Mouse (Mus musculus): ENCODE measurements around the gene Faxc. TPM values are rescaled to one million over a fixed set of nuclear protein-coding genes. Genes with fewer than 3 reads are reported as not detected.

The Faxc gene
- 0.75 TPM in 1 of 2 replicates, not detected in the other for polyA plus RNA-seq (2011; ENCODE audit: insufficient read depth, insufficient read length, low replicate concordance, missing spikeins)

- Histone ChIP-seq H3K4me3 (replicated peaks; ENCODE audit: control insufficient read depth, low read depth, low read length) (peak within 1 kb of the TSS; percentile 20), H3K27ac (ENCODE audit: control insufficient read depth, insufficient read depth, low read depth, low read length, poor library complexity) (no peak within 1 kb of the TSS), H3K4me1 (ENCODE audit: control insufficient read depth, insufficient read depth, low read length) (no peaks in the 10 kb centered on the region)
- no peak for TF ChIP-seq CTCF (IDR thresholded peaks at IDR 0.05; ENCODE audit: control insufficient read depth, insufficient read depth, low read length)
- no peak for TF ChIP-seq POLR2A (IDR thresholded peaks at IDR 0.05; ENCODE audit: borderline replicate concordance, control insufficient read depth, low read depth, low read length)
- WGBS, result 1% methylated on average over 81 of the region's 83 CpGs
These were observed at the start of gene Faxc for GRCm38 (mm10) chr4:21930971-21931771. Gene Faxc, plus strand, starts transcription at chr4:21931329.

- Histone ChIP-seq H3K27ac (ENCODE audit: control insufficient read depth, insufficient read depth, low read depth, low read length, poor library complexity) (no peak overlapping the region), H3K4me3 (replicated peaks; ENCODE audit: control insufficient read depth, low read depth, low read length) (no peak overlapping the region), H3K4me1 (ENCODE audit: control insufficient read depth, insufficient read depth, low read length) (no peaks in the 10 kb centered on the region; the same call in 1 of the 2 replicates)
- WGBS, result 82% methylated on average over 6 of the region's 6 CpGs
- TF ChIP-seq POLR2A (IDR thresholded peaks at IDR 0.05; ENCODE audit: borderline replicate concordance, control insufficient read depth, low read depth, low read length), result no peak
- TF ChIP-seq CTCF (IDR thresholded peaks at IDR 0.05; ENCODE audit: control insufficient read depth, insufficient read depth, low read length), result no peak
These were observed 48.3 kb upstream of the Faxc start for GRCm38 (mm10) chr4:21882806-21883205.

GRCm38 (mm10) chr4:21885831-21886230 is 45.3 kb upstream of the Faxc start:
- Histone ChIP-seq H3K4me1 (ENCODE audit: control insufficient read depth, insufficient read depth, low read length) (no peaks in the 10 kb centered on the region; the same call in 1 of the 2 replicates), H3K4me3 (replicated peaks; ENCODE audit: control insufficient read depth, low read depth, low read length) (no peak overlapping the region), H3K27ac (ENCODE audit: control insufficient read depth, insufficient read depth, low read depth, low read length, poor library complexity) (no peak overlapping the region)
- TF ChIP-seq CTCF (IDR thresholded peaks at IDR 0.05; ENCODE audit: control insufficient read depth, insufficient read depth, low read length), result no peak
- TF ChIP-seq POLR2A (IDR thresholded peaks at IDR 0.05; ENCODE audit: borderline replicate concordance, control insufficient read depth, low read depth, low read length), result no peak
- 83% methylated on average over 8 of the region's 8 CpGs for WGBS

- 26% methylated on average over 23 of the region's 23 CpGs for WGBS
- H3K27ac ChIP-seq (ENCODE audit: control insufficient read depth, insufficient read depth, low read depth, low read length, poor library complexity), result no peak overlapping the region
- H3K4me1 ChIP-seq (ENCODE audit: control insufficient read depth, insufficient read depth, low read length), result no peaks in the 10 kb centered on the region
- no peak overlapping the region for H3K4me3 ChIP-seq (replicated peaks; ENCODE audit: control insufficient read depth, low read depth, low read length)
- TF ChIP-seq CTCF (IDR thresholded peaks at IDR 0.05; ENCODE audit: control insufficient read depth, insufficient read depth, low read length), result no peak
- no peak for TF ChIP-seq POLR2A (IDR thresholded peaks at IDR 0.05; ENCODE audit: borderline replicate concordance, control insufficient read depth, low read depth, low read length)
These were observed 872 bp downstream of the Faxc start for GRCm38 (mm10) chr4:21931772-21932630.

- Histone ChIP-seq H3K27ac (ENCODE audit: control insufficient read depth, insufficient read depth, low read depth, low read length, poor library complexity) (no peak overlapping the region), H3K4me3 (replicated peaks; ENCODE audit: control insufficient read depth, low read depth, low read length) (no peak overlapping the region), H3K4me1 (ENCODE audit: control insufficient read depth, insufficient read depth, low read length) (no peaks in the 10 kb centered on the region)
- WGBS, result 75% methylated on average over 2 of the region's 2 CpGs
- no peak for TF ChIP-seq POLR2A (IDR thresholded peaks at IDR 0.05; ENCODE audit: borderline replicate concordance, control insufficient read depth, low read depth, low read length)
- TF ChIP-seq CTCF (IDR thresholded peaks at IDR 0.05; ENCODE audit: control insufficient read depth, insufficient read depth, low read length), result no peak
These were observed 4.2 kb downstream of the Faxc start for GRCm38 (mm10) chr4:21935378-21935777.

- WGBS, result 75% methylated on average over 9 of the region's 9 CpGs
- Histone ChIP-seq H3K27ac (ENCODE audit: control insufficient read depth, insufficient read depth, low read depth, low read length, poor library complexity) (no peak overlapping the region), H3K4me3 (replicated peaks; ENCODE audit: control insufficient read depth, low read depth, low read length) (no peak overlapping the region), H3K4me1 (ENCODE audit: control insufficient read depth, insufficient read depth, low read length) (no peaks in the 10 kb centered on the region)
- TF ChIP-seq POLR2A (IDR thresholded peaks at IDR 0.05; ENCODE audit: borderline replicate concordance, control insufficient read depth, low read depth, low read length) (no peak), CTCF (IDR thresholded peaks at IDR 0.05; ENCODE audit: control insufficient read depth, insufficient read depth, low read length) (no peak)
These were observed 5.3 kb downstream of the Faxc start for GRCm38 (mm10) chr4:21936424-21936823.

GRCm38 (mm10) chr4:21937890-21938289 is 6.8 kb downstream of the Faxc start:
- Histone ChIP-seq H3K27ac (ENCODE audit: control insufficient read depth, insufficient read depth, low read depth, low read length, poor library complexity) (no peak overlapping the region), H3K4me3 (replicated peaks; ENCODE audit: control insufficient read depth, low read depth, low read length) (no peak overlapping the region), H3K4me1 (ENCODE audit: control insufficient read depth, insufficient read depth, low read length) (no peaks in the 10 kb centered on the region)
- no peak for TF ChIP-seq CTCF (IDR thresholded peaks at IDR 0.05; ENCODE audit: control insufficient read depth, insufficient read depth, low read length)
- TF ChIP-seq POLR2A (IDR thresholded peaks at IDR 0.05; ENCODE audit: borderline replicate concordance, control insufficient read depth, low read depth, low read length), result no peak
- WGBS, result 85% methylated on average over 8 of the region's 8 CpGs

GRCm38 (mm10) chr4:21944672-21945071 is 13.5 kb downstream of the Faxc start:
- TF ChIP-seq POLR2A (IDR thresholded peaks at IDR 0.05; ENCODE audit: borderline replicate concordance, control insufficient read depth, low read depth, low read length) (no peak), CTCF (IDR thresholded peaks at IDR 0.05; ENCODE audit: control insufficient read depth, insufficient read depth, low read length) (no peak)
- 65% methylated on average over 3 of the region's 3 CpGs for WGBS
- H3K27ac ChIP-seq (ENCODE audit: control insufficient read depth, insufficient read depth, low read depth, low read length, poor library complexity), result no peak overlapping the region
- no peaks in the 10 kb centered on the region for H3K4me1 ChIP-seq (ENCODE audit: control insufficient read depth, insufficient read depth, low read length)
- H3K4me3 ChIP-seq (replicated peaks; ENCODE audit: control insufficient read depth, low read depth, low read length), result no peak overlapping the region

Data from bone marrow, adult 2 months (tissue).